Mouse (Mus musculus) ovary, postnatal 36 days (tissue): ENCODE measurements around the gene Bub1b.
"Not testable (repeated sequence)": the region's sequence is repeated elsewhere in the genome, so short reads cannot be mapped to it uniquely, and the experiment has no call there.

Experiments
- DNase-seq: peaks from one replicate; pipeline ENCODE4 v3.0.0; 2022; ENCODE audit warnings: low spot score, mixed read lengths

Bub1b gene

DNA sequence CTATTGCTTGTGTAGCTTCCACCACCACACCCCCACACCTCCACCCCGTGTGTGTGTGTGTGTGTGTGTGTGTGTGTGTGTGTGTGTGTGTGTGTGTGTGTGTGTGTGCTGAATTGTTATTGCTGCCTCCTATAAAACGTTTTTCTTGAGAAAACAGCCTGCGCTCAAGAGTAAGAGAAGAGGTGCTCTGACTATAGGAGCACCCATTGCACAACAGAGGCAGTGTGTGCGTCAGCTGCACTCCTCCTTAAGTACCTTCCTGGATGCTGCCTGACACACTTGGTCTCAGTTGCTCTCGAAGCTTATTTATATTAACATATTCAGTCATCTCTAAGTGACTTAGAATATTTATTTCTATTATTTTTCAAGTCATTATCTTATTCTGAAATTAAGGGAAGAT is 20.0 kb downstream of the Bub1b start:
- DNase-seq: no peak

DNA sequence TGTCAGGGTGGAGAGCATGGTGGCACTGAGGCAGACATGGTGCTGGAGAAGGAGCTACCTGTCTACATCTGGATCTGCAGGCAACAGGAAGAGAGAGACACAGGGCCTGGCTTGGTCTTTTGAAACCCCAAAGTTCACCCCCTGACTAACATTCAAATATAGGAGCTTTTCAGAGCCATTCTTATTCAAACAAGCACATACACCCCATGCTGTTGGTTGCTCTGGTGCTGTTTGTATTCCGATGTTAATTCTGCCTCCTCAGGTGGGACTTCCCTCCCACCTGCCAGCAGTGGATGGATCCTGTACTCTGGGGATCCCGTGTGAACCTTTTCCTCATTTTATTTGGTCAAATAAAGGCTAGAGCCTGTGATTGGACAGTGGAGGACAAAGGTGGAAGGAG is 22.1 kb downstream of the Bub1b start:
- DNase-seq: no peak

DNA sequence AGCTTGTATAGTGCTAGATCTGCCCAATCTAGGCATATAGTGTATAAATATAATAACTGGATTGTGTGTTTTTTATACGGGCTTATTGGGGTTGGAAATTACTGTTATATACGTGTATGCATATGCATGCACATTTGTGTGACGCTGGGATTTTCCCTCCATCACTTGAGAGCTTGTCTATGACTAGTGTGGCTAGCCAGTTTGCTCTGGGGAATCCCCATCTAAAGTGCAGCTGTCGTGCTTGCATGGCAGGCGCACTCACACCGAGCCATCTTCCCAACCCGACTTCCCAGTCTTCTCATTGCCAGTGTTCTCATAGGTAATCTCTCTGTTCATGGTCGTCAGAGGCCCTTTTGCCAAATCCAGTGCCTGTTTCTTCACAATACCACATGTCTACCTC is 22.6 kb downstream of the Bub1b start:
- DNase-seq: no peak

DNA sequence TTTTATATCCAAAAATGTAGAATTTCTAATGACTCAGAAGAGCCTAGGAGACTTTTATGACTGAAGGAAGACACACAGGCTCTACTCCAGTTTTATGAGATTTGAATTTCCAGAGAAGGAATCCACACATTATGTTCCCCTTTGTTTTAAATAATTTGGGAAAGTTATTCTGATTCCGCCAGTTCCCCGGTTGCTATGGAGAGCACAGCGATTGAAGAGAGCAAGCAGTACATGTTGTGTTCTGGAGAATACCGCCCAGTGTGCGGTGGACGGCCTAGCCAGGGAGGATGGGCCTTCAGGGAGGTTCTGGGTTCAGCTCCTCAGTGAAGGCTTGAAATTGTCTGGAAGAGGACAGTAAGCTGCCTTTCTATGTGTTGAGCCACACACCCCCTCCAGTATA is 31.3 kb downstream of the Bub1b start:
- no peak for DNase-seq

DNA sequence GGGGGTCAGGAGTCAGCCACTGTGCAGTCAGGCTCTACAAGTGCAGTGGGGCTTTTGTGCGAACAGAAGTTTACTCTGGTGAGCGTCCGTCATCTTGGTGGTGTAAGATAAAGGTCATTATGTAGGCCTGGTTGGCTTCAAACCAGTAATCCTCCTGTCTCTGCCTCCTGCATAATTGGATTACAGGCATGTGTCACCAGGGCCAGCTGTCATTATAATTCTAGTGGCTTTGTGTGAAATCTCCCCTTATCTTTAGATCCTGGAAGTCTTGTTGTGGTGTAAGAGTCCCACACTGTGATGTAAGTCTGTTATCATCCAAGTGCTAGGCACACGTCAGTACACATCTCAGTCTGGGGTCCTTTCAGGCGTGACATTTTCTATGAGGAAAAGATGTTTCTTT is 35.4 kb downstream of the Bub1b start:
- DNase-seq: no peak

DNA sequence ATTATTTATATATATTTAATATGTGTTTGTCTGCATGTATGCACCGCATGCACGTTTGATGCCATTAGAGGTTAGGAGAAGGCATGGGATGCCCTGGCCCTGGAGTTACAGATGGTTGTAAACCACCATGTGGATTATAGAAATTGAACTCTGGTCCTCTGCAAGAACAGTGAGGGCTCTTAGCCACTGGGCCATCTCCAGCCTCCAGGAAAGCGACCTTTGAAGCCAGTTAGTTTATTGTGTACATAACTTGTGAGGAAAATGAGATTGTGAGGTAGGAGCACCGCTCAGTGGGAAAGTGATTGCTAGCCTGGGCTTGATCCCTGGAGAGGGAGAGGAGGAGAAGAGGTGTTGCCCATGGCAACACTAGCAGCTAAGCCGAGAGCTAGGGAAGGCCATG is 39.2 kb downstream of the Bub1b start:
- no peak for DNase-seq

DNA sequence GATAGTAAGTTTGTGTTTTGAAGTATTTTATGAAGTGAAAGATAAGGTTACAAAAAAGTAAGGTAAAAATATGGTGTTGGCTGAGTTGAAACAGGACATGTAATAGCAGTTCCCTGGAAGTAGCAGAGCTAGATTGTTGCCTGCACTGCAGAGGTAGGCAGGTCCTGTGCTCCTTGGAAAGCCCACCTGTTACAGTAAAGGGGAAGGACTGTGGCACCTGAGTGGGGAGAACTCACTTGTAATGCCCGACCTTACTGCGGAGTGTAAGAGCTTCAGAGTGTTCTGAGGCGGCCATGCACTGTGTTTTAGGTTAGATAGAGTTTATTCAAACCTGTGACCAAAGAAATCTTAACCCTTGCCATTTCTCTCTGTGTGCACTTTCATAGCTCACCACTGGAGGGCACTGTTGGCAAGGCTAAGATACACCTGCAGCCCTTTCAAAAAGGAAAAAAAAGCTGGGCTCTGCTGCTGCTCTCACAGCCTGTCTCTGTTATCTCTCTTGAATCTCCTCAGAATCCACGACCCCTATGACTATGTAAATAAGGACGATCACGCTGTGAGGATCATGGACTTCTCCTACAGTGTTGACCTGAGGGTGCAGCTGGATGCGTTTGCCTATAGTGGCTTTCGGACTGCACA is 40.0 kb downstream of the Bub1b start:
- peak; percentile 57 for DNase-seq

DNA sequence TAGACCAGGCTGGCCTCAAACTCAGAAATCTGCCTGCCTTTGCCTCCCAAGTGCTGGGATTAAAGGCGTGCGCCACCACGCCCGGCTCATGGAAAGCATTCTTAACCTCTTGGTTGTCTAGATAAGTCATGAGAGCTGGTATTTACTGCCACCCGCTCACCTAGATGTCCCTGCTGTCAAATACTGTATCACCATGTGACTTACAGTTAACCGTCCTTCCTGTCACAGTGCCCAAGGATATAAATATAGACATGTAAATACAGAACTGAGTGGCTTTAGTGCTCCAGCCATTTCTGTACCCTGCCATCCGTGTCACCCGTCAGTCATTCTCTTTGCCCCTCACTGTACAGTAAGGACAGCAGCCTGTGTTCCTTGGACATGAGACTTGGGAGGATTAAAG is 40.7 kb downstream of the Bub1b start:
- DNase-seq: no peak

DNA sequence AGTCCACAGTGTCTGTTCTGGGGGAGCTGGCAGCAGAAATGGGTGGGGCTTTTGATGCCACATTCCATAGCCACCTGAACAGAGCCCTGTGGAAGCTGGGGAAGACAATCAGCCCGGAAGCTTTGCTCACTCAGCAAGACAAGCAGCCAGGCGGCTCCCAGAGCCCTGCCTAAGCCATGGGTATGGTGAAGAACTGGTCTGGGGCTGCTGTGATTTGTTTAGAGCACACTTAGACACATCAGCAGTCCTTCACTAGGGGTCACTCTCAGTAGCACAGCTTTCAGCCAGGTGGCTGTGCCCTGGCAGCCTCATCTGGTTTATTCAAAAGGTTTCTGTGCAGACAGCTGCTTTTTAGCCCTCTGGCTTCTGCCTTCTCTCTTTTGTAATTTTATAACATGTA is 43.1 kb downstream of the Bub1b start:
- no peak for DNase-seq

DNA sequence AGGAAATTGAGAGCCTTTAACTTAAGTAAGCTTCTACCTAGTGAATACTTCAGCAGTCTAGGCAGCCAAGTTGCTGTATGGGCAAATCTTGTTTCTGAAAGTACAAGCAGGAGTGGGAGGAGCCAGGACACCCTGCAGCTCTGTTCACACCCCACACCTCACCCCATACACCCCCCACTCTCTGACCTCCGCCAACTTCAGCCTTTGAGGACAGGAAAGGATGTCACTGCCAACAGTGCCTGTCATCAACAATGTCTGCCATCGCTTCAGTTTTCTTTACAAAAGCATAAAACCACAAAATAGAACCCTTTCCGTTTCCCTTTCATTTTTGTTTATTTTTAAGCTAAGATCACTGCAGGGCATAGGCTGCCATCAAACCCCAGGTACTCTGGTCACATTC is 44.4 kb downstream of the Bub1b start:
- DNase-seq: no peak

DNA sequence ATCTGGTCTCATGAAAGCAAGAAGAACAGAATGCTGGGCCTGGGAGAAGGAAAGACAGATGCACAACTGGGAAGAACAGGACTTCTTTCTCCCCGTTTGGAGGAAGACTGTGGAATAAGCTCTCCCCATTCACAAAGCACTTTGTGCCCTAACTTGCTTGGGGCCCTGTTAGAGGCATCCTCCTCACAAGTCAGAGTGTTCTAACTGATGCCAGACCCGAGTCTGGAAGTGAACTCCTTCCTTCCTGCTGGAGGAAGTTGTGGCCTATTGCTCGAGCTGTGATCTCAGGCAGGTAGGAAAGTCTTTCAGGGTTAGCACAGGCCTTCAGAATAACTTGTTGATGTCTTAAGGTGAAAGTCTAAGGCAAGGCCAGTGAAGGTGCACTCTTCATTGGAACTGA is 44.9 kb downstream of the Bub1b start:
- DNase-seq: no peak

DNA sequence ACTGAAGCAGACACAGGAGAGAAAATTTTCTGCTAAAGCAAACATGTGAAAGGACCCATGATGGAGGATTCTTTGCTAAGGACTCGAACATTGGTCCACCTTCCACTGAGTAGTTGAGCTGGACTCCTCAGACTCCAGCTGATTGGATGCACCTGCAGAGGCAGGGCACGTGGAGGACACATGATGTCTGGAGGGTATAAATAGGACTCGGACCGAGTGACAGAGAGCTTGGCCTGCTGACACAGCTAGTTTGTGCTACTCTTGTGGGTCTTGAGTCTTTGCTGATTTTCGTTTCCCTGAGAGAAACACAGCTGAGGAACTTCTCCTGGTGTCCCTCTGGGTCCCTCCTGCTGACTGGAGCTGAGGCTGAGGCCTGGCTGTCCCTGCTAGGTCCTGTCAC is 48.7 kb downstream of the Bub1b start:
- no peak for DNase-seq

DNA sequence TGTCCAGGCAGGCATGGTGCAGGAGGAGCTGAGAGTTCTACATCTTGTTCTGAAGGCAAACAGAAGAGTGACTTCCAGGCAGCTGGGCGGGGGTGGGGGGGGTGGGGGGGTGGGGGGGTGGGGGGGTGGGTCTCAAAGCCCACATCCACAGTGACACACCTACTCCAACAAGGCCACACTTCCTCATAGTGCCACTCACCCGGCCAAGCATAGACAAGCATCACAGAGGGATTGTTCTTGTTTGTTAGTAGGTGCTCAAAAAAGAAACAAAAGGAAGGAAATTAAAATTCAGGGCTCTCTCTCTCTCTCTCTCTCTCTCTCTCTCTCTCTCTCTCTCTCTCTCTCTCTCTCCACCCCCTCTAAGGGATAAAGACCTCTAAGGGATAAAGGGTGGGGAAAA is 52.7 kb downstream of the Bub1b start:
- DNase-seq: not testable (repeated sequence)

DNA sequence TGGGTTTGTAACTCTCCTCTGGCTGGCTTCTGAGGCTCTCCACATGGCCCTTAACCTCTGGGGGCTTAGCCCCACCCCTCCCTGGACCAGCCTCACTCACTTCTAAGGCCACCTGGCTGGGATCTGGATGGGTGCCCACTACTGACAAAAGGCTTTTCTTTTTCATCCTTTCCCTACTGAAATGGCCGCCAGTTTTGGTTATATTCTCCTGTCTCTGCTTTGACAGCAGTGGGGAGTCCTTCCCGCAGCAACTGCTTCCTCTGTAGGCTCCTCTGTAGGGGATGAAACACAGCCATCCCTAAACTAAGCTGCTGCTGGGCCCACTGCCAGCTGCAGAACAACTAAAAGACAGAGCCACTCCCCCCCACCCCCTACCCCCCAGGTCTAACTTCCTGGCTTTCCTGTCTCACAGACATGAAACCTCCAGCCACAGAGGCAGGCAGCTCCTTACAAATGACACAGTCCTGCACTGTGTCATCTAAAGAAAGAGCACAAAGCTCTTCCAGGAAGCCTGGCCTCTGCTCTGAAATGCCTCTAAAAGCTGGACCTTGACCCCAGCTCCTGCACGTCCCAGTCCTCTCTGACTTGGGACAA is 58.8 kb downstream of the Bub1b start:
- DNase-seq: no peak

DNA sequence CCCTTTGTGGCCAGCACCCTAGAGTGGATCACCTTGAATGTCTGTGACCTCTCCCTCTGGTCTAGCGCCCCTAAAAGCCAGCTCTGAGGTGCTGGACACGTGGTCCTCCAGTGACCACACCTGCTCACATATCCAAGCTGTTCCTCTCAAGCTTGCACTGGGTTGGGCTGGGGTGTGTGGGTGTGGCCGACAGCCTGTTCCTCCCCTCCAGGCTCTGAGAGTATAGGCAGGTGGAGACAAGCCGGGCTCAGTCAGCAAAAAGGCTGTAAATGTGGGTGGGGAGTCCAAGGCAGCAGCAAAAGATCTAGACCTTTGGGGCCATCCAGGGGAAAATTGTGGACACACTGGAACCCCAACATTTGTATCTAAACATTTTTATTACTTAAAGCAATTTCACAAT is 60.4 kb downstream of the Bub1b start:
- DNase-seq: no peak

DNA sequence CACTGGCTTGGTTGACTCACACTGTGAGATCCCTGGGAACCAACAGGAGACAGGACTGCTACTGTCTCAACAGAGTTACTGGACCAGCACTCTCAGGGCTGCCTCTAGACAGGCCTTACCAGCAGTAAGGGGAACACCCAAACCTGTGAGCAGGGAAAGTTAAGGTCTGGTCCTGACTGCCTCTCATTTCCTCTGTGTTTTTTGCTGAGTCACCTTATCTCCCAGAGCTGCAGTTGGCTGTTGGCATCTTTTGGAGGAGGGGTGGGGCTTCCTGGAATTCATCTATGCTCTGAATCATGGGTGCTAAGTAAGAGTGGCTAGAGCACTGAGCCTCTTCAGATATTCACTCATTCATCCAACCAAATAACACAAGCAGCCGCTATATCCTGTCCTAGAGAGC is 61.1 kb downstream of the Bub1b start:
- DNase-seq: no peak

DNA sequence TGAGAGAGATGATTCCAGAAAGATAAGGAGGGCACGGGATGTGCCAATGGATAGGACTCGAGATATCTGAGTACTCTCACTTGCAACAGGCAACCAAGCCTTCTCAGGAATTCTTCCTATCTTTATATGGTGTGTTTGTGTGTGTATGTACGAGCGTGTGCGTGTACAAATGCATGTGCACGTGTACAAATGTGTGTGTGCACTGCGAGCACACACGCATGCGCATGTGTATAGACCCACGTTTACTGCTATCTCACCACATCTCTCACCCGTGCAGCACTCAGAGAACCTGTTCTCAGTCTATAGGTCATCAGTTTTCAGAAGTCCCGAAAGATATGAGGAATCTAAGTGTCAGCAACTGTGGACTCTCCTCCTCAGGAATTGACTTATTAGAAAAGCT is 61.5 kb downstream of the Bub1b start:
- no peak for DNase-seq

DNA sequence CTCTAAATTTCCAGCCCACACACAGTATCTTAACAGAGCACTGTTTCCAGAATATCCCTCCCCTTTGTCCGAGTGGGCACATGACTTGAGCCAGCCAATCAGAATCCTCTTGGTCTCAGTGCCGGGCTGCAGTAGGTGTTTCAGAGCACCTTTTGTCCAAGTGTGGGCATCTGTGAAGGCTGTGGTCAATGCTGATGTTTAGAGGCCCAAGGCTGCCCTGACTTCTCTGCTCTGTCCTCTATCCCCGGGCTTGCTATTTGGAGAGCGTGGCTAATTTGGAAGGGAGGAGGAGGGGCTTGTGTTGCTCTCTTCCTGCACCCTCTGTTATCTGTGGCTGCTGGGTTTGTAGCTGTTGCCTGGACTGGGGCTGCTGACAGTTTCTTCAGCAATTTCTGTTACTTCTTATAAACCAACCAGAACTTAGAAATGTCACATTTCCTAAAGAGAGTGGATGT is 62.0 kb downstream of the Bub1b start:
- peak; percentile 49 for DNase-seq

DNA sequence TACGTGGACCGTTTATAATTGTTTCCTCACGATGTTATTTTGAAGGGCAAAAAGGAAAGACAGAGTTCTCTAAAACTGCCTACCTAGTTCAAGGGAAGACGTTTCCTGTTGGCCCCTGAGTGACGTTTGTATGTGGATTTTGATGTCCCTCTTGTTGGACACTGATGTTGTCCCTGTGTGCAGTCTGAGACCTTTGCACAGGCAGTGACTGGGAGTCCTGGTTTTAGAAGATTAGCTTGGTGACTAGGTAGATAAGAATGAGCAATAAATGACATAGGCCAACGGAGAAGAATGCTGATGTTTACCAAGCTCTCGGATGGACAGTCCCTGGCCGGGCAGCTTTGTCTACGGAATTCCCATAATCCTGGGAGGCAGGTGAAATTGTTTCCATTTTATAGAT is 63.9 kb downstream of the Bub1b start:
- no peak for DNase-seq

DNA sequence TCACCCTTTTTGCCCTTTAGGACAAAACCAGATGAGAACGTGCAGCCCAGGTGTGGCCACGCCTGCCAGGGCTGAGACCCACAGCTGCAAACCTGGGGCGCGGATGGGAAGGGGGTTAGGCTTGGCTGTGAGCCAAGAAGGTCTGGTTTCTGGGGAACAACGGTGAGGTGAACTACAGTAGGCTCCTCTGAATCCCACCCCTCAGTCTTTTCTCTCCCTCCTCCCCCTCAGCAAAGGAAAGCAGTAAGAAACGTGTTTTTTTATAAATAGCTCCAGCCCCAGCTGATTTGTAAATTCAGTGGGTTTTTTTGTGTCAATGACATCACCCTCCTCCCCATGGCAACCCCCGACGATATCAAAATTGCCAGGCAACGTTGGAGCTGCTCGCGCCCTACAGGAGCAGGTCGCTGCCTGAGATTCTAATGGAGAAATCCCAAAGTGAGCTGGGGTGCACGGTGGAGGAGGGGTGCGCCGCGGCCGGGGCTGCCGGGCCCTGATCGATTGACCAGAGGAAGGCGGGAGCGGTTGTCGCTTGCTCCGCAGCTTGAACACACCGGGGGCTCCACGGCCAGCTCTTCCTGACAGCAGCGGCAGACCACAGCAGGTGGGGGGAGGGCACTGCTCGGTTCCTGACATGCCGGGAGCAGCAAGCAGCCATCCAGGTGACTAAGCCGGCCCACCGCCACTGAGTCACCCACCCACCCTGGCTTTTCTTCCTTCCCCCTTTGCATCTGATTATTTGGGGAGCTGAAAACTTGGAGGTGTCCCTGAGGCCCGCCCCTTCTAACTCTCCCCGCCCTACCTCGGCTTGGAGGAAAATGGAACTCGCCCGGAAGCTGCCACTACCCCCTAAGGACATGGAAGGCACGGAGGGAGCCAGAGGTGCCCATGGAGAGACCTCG is 65.1 kb downstream of the Bub1b start, which contains the start of gene Pak6:
Pak6 (plus strand) TSS at position 402 of the 902 bp plus-strand sequence.
- DNase-seq: peak; percentile 43

DNA sequence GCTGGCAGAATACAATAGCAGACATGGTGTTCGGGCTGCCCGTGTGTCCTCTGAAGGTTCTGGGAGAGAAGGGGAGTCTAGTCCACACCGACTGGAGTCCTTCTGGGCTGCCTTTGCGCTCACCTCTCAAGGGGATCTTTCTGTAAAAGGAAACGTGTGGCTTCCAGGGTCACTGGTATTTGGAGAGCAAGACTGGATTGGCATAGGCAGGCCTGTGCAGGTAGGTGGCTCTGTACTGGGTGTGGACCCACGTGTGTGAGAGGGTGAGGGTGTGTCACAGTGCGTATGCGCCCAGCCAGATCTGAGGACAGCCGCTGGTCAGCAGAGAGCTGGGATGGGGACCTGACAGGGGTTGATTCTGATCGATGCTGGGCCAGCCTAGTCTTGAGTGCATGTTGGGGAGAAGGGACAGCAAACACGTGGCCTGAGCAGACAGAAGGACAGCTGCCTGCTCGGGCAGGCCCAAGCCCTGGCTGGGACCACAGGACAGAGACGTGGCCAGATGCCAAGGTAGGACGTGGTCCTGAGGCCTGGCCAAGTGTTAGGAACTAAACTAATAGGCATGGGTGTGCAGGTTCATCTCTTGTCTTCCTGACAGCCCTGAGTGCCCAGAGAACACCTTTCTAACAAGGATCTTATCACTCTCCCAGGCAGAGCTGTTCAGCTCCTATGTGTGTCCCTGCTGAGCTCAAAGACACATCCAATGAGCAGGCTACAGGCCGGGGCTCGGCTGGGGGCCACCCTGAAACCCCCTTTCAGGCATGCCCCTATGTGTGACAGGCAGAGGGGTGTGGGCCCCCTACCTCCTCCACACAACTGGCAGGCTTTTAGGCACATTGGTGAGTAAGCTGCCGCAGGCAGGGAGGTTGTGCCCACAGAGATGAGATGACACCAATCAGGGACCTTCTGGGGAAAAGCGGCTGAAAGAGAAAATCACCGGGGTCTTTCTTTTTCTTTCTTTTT is 66.1 kb downstream of the Bub1b start:
- no peak for DNase-seq

DNA sequence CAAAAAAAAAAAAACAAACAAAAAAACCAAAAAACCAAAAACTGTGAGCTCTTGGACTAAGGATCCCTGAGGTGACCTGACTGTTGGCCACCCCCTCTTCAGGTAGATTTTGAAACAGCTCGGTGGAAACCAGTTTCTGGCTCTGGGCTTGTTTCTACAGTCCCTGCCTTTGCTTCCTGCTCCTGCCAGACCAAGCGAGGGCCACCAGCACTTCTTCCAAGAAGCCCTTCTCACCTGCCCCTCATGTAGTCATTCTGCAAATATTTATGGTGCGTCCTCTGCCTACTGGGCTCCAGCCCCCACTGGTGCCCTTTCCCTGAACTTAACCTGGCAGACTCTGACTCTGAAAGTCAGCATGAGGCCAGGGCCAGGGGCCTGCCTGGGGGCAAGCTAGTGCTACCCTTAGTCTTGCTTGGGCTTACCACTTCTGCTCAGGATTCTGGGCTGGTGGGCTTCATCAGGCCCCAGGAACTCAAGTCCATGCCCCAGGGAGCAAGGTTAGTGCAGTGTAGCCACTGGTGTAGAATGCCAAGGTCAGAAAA is 67.0 kb downstream of the Bub1b start:
- no peak for DNase-seq
